Mouse (Mus musculus): Measurements from ENCODE around the gene Ift22.

Ift22 gene

DNA sequence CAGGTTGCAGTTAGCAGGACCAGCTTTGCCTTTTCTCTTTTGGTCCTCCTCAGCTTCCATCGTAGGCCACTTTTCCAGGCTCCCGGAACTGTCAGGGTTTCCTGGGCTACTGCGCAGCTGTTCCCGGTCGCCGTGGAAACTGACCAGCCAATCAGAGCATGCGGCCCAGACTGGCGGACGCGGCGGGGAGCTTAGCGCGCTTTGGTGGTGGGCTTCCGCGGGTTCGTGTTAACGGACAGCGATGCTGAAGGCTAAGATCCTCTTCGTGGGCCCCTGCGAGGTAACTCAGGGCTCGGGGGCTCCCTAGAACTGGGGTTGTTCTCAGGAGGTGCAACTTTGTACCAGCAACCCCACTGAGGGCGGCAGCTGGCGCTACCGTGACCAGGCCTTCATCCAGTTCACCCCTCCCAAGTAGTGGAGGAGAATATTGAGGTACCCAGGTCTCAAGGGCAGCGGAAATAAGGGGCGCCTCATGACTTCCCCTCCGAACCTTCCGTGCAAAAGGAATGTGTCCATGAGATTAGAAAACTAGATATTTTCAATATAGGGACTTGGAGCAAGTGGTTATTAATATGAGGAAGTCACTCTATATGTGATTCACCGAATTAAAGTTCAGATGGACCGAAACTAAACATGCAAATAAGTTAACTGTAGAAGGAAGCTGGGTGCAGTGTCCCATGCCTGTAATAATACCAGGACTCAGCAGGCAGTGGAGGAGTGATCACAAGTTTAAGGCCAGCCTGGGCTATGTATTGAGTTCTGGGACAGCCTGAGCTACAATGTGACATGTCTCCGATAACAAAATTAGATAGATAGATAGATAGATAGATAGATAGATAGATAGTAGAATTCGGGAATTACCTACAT, at the start of gene Ift22:
Ift22 (plus strand) TSS at position 160 of the 867 bp plus-strand sequence.
- DNase-seq (ENCODE audit: low spot score in 2 of 2): peak; percentile 94 to 96

DNA sequence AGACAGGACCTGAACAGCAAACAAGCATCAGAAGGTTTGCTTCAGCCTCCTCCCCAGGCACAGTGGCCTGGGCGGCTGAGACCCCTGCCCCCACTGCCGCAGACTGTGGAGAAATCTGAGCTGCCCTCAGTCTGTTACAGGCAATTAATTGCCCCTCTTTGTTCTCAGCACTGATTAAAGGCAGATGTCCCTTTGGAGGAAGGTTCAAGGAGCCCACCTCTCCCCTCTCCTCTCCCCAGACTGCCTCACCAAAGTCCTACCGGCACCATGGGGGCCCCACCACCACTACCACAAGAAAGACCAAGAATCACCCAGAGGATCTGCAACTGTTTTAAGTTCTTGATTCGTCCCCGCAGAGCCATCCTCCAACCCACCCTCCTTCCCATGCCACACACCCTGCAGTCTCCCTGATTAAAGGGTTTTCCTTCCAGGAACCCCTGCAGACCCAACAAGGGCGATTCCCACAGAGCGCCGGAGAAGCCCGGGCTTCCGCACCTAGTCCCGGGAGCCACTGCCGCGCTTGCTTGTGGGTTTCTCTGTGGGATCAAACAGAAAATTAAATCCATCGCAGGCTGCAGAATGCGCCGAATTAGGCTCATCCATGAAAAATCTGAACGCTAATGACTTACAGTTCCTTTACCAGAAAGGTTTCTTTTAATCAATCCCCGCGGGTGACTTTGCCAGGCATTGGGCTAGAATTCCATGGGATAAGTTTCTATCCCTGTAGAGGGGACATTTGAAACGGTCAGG, 46.6 kb upstream of the Ift22 start:
- DNase-seq (ENCODE audit: low spot score in 2 of 2): no peak

- DNase-seq (ENCODE audit: low spot score in 2 of 2): no peak
Measured at GRCm38 (mm10) chr5:136862806-136863205, 45.1 kb upstream of the Ift22 start.

- DNase-seq (ENCODE audit: low spot score in 2 of 2): no peak
Measured at GRCm38 (mm10) chr5:136863276-136863675, 44.7 kb upstream of the Ift22 start.

DNA sequence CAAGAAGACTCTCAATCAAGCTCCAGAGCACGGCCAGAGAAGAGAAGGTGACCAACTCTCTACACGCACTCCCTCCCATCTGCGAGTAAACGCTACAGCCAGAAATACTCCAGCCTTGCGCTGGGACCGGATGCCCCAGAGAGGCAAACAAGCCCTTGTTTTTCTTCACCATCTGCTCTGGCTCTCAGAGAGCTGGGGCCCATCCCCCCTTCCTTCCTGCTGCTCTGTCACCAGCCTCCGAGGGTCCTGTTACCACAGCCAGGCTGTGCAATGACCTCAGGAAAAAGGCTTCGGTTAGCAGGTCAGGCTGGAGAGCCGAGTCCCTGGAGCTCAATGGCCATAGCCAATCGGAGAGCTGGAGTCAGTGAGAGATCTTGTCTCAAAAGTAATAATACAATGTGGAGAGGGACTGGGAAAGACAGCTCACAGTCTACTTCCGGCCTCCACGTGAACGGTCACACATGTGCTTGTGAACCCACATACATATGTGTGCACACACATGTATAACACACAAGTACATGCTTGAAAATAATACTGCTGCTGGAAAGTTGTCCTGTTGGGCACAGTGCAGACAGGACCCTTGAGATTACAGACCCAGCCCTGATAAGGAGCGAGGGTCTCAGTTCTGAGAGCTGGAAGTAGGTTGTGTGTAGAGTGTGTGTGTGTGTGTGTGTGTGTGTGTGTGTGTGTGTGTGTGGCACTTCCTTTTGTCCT, 43.8 kb upstream of the Ift22 start:
- peak in 1 of 2 experiments; percentile 19 for DNase-seq (ENCODE audit: low spot score in 2 of 2)

GRCm38 (mm10) chr5:136867706-136868105, 40.2 kb upstream of the Ift22 start:
- DNase-seq (ENCODE audit: low spot score in 2 of 2): no peak

- DNase-seq (ENCODE audit: low spot score in 2 of 2): no peak
Measured at GRCm38 (mm10) chr5:136869451-136870114, 38.4 kb upstream of the Ift22 start.

GRCm38 (mm10) chr5:136872417-136872816, 35.5 kb upstream of the Ift22 start:
- DNase-seq (ENCODE audit: low spot score in 2 of 2): no peak

GRCm38 (mm10) chr5:136874271-136874670, 33.7 kb upstream of the Ift22 start:
- DNase-seq (ENCODE audit: low spot score in 2 of 2): no peak

- no peak for DNase-seq (ENCODE audit: low spot score in 2 of 2)
Measured at GRCm38 (mm10) chr5:136880101-136880500, 27.8 kb upstream of the Ift22 start.

GRCm38 (mm10) chr5:136881380-136882009, 26.5 kb upstream of the Ift22 start:
- DNase-seq (ENCODE audit: low spot score in 2 of 2): peak; percentile 83 to 86

DNA sequence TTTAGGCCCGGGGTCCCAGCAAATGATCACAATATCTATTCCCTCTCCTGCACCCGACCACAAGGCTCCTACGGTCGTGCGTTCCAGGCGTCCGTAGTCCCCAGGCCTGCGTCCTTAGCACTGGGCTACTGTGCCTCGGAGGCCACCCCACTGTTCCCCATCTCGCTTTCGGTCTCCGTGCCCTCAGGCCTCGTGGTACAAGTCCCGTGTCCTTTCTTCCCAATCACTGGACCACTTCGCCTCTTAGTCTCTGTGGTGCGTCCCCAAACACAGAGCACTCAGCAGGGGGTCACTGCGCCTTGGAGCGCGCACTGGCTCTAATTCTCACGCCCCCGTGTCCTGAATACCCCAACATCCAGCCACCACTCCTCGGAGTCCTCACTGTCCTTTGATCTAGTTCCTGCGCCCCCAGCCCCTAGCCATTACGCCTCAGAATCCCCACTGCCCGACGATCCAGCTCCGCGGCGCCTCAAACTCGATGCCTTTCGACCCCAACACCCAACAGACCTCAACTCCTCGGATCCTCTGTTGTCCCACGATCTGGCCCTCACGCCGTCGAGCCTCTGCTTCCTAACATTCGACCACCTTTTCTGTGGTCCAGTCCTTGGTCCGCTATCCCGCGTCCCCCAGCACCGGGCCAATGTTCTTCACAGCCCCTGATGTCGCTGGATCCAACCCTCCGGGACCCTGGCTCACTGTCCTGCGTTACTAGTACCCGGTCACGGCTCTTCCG, 25.7 kb upstream of the Ift22 start:
- no peak for DNase-seq (ENCODE audit: low spot score in 2 of 2)

DNA sequence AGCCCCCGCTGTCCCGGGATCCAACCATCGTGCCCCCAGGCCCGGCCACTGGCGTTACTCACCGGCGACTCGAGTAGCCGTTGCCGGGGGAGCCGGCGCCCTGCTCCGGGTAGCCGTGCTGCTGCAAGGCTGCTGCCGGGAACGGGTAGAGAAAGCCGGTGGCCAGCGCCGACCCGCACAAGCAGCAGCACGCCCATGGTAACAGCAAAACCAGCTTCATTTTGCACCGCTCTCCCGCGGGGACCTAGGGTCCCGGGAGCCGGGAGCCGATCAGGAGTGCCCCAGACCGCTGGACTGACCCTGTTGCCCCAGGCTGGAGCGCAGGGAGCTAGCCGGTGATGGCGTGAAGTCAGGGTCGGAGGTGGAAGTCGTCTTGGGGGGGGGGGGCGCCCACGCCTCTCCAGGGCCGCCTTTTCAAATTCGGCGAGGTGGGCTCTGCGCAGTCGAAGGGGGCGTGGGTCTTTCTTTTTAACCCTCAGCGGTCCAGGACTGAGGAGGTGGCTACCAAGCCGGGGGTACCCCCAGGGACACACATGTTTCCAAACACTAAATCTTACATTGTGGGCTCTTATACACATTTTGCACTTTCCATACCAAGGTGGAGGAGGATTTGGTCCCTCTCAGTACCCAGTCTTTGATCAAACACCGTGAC, 25.0 kb upstream of the Ift22 start, which contains the start of gene Col26a1:
Col26a1 (minus strand) TSS at position 422 of the 652 bp plus-strand sequence.
- peak; percentile 13 to 22 for DNase-seq (ENCODE audit: low spot score in 2 of 2)

- DNase-seq (ENCODE audit: low spot score in 2 of 2): no peak
Measured at GRCm38 (mm10) chr5:136886957-136887356, 21.0 kb upstream of the Ift22 start.

DNA sequence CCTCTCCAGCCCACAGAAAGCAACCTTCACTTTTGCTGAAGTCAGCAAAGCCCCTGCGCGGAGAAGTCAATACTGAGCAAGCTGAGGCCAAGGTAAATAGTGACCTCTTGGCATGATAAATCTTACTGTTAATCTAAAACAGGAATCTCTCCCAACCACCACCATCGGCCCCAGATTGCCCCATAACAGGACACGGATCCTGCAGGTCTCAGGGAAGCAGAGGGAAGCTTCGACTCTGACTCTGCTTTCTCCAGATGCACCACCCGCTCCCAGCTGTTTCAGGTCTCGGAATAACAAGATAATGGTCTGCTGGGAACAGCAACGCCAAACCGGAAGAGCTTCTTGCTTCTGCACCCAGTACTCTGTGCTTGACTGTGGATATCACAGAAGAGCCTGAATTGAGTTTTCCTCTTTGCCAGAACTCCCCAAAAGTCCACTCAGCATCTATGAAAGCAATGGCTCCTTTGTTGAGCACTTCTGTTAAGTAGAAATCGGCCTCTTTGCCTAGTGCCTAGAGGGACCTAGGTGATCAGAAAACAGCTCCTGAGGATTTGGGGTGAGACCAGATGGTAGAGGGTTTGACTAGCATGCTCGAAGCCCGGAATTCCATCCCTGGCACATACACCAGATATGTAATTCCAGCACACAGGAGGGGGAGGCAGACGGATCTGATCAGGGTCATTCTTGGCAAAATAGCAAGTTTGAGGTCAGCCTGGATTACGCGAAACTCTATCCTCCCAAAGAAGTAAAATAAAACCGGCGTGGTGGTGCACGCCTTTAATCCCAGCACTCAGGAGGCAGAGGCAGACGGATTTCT, 19.2 kb upstream of the Ift22 start:
- DNase-seq (ENCODE audit: low spot score in 2 of 2): no peak

DNA sequence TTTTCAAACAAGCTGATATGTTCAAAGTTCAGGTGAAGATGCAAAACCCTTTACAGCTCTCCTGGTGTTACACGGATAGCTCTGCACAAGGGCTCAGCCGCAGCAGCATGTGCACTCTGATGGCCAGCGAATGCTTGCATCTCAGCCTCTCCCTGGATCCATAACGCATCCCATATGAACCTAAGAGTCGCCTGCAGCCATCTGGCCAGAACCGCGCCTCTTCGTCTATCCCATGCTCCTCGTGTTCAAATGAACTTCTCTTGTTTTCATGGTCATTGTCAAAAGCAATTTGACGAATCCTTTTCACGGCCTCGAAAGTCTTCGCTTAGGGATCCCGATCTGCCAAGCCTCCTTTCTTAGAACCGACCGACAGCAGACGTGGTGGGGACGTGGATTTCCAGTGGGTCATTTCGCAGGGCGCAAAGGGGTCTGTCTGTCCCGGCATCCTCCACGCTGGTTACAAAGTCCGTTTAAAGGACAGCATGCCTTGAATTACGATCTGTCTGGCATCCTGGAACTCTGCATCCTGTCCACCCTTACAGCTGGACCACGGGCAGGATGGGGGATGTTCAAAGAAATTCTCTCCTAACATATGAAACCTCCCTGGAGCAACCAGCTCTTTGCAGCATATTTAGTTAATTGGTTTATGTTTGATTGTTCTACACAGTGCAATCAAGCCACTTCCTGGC, 13.0 kb upstream of the Ift22 start:
- no peak for DNase-seq (ENCODE audit: low spot score in 2 of 2)

GRCm38 (mm10) chr5:136895529-136895963, 12.4 kb upstream of the Ift22 start:
- no peak for DNase-seq (ENCODE audit: low spot score in 2 of 2)

DNA sequence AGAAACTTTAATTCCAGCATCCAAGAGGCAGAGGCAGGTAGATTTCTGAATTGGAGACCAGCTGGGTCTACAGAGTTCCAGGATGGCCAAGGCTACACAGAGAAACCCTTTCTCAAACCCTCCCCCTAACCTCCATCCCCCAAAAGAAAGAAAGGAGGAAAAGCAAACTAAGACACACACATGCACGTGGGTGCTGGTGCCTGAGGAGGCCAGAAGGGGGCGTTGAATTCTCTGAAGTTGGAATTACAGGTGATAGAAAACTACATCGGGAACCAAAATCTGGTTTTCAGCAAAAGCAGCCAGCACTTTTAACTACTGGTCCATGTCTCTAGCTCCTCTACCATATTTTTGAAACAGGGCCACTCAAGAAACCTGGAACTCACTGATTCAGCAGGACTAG, 3.3 kb upstream of the Ift22 start:
- DNase-seq (ENCODE audit: low spot score in 2 of 2): no peak

All from frontal cortex, postnatal 36 days (tissue).